Mouse (Mus musculus) cortical plate, adult 2 months (tissue): ENCODE measurements around the gene Tmprss9.

ENCODE experiments used
- CTCF ChIP-seq: fragments of 200-500 bp; IDR thresholded peaks from 2 replicates; pipeline ENCODE4 v1.5.1; 2011; ENCODE audit warnings: mild to moderate bottlenecking, control low read depth, low read length; ENCODE audit not compliant: insufficient read depth; ENCODE audit errors: extremely low read depth
- POLR2A ChIP-seq: fragments of 200-500 bp; IDR thresholded peaks from 2 replicates; pipeline ENCODE4 v1.6.1; 2011; ENCODE audit warnings: mild to moderate bottlenecking, low read length, control low read depth; ENCODE audit not compliant: insufficient read depth; ENCODE audit errors: extremely low read depth

GRCm38 (mm10) chr10:80870993-80871392 lies 655 bp upstream of the Tmprss9 start:
- TF ChIP-seq CTCF = no peak
- TF ChIP-seq POLR2A = no peak
